Mouse (Mus musculus) testis, adult 2 months (tissue): ENCODE results near the gene Mpc2.
A peak's percentile ranks its signal among the peaks of the same experiment; 100 is the strongest.

Experiments
- CTCF ChIP-seq: fragments of 200-500 bp; IDR thresholded peaks from 2 replicates; pipeline ENCODE4 v1.5.1; 2012; ENCODE audit warnings: low read depth, mild to moderate bottlenecking, inconsistent platforms, low read length, moderate library complexity; ENCODE audit not compliant: control insufficient read depth, insufficient read depth, insufficient replicate concordance
- POLR2A ChIP-seq: fragments of 200-500 bp; IDR thresholded peaks from 2 replicates; pipeline ENCODE4 v1.6.1; 2012; ENCODE audit warnings: low read depth, mild to moderate bottlenecking, inconsistent platforms, low read length, moderate library complexity; ENCODE audit not compliant: control insufficient read depth

GRCm38 (mm10) chr1:165460360-165460800, at the start of gene Mpc2, which contains the start of gene Dcaf6:
- TF ChIP-seq POLR2A, result peak; percentile 90
- TF ChIP-seq CTCF, result no peak
